ENCODE assay signal across 18 mouse cellular contexts in the genomic region with DNA sequence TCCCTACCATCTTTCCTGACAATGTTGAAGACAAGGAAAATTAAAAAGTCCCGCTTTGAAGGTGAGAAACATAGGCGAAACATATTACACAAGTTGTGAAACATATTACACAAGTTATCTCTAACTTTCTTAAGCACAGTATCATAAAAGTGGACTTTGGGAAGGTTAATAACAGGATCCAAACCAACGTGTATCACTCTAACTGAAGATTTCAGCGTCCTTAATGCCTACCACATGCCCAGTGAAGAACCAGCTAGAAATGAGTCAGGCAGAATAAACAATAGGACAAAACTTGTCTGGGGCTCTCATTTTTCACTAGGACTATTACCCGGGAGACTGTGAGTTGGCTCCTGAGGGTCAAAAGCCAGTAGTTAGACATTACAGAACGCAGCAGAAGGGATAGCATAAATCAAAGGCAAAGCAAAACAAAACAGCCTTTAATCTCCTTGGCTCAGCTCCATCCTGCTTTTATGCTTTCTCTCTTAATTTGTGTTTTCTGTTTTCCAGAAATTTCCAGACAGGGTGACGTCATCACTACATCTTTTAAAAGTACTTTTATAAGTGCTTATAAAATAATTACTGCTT.
A peak's percentile ranks its signal among the peaks of the same experiment; 100 is the strongest.
DNase-seq lines count a peak whose midpoint lies in the region; ATAC-seq and TF ChIP-seq lines count a peak whose summit lies in the region.
"Had no signal": no experiment of that assay in that cellular context is flagged by ENCODE, and none has a peak within 500 bp of the region (broad histone marks: within the 10 kb centered on the region; RNA-seq: fewer than 3 reads in every experiment).

No protein-coding gene starts in this region.

- no peak overlapping the region for H3K9ac ChIP-seq in intestine, embryonic 16.5 days (ENCODE audit: low read depth, low read length)
- H3K9ac ChIP-seq: forebrain, embryonic 15.5 days; liver, postnatal 0 days; midbrain, embryonic 12.5 days; neural tube, embryonic 12.5 days had no signal

- ATAC-seq in intestine, embryonic 16.5 days, result peak; percentile 65
- ATAC-seq: forebrain, embryonic 15.5 days; liver, postnatal 0 days had no signal

- no peaks in the 10 kb centered on the region for H3K27me3 ChIP-seq in intestine, embryonic 16.5 days (replicated peaks; ENCODE audit: control insufficient read depth, insufficient read depth, low read length)
- no peaks in the 10 kb centered on the region for H3K27me3 ChIP-seq in thymus, adult 2 months (ENCODE audit: control insufficient read depth, insufficient read depth, low read length)
- H3K27me3 ChIP-seq: forebrain, embryonic 15.5 days; midbrain, embryonic 12.5 days; neural tube, embryonic 12.5 days had no signal

- H3K36me3 ChIP-seq in intestine, embryonic 16.5 days (ENCODE audit: control insufficient read depth, insufficient read depth, low read length), result no peaks in the 10 kb centered on the region
- H3K36me3 ChIP-seq in thymus, adult 2 months (ENCODE audit: control insufficient read depth, insufficient read depth, low read length), result no peaks in the 10 kb centered on the region
- H3K36me3 ChIP-seq: forebrain, embryonic 15.5 days; heart, embryonic 10.5 days; limb, embryonic 10.5 days; midbrain, embryonic 12.5 days; neural tube, embryonic 12.5 days had no signal

- 0 out of 2 replicates have a peak, but pooled peaks cover 5% of the 10 kb centered on the region for H3K4me1 ChIP-seq in intestine, embryonic 16.5 days (ENCODE audit: control insufficient read depth, insufficient read depth, low read length)
- H3K4me1 ChIP-seq in thymus, adult 2 months (replicated peaks; ENCODE audit: control insufficient read depth, insufficient read depth, low read length), result no peaks in the 10 kb centered on the region
- H3K4me1 ChIP-seq: forebrain, embryonic 15.5 days; heart, embryonic 10.5 days; midbrain, embryonic 12.5 days; neural tube, embryonic 12.5 days had no signal

- 35% methylated on average over 7 of the region's 7 CpGs for WGBS in intestine, embryonic 16.5 days
- WGBS in thymus, adult 2 months, result 74% methylated on average over 7 of the region's 7 CpGs

- H3K4me2 ChIP-seq in intestine, embryonic 16.5 days (ENCODE audit: low read depth, low read length), result no peak overlapping the region
- H3K4me2 ChIP-seq: forebrain, embryonic 15.5 days; midbrain, embryonic 12.5 days; neural tube, embryonic 12.5 days had no signal

- H3K27ac ChIP-seq in intestine, embryonic 16.5 days (ENCODE audit: low read length), result no peak overlapping the region
- no peak overlapping the region for H3K27ac ChIP-seq in thymus, adult 2 months (ENCODE audit: control insufficient read depth, insufficient read depth, low read length)
- H3K27ac ChIP-seq: forebrain, embryonic 15.5 days; heart, embryonic 10.5 days; limb, embryonic 10.5 days; midbrain, embryonic 12.5 days; neural tube, embryonic 12.5 days had no signal

- no peaks in the 10 kb centered on the region for H3K9me3 ChIP-seq in intestine, embryonic 16.5 days (ENCODE audit: control insufficient read depth, low read length)
- H3K9me3 ChIP-seq: forebrain, embryonic 15.5 days; heart, embryonic 10.5 days; limb, embryonic 10.5 days; midbrain, embryonic 12.5 days; neural tube, embryonic 12.5 days had no signal

- TF ChIP-seq POLR2A in thymus, adult 2 months (IDR thresholded peaks at IDR 0.05; ENCODE audit: control insufficient read depth, extremely low read depth, insufficient read depth, low read length, poor library complexity), result no peak

- no peak overlapping the region for H3K4me3 ChIP-seq in intestine, embryonic 16.5 days (ENCODE audit: low read length)
- no peak overlapping the region for H3K4me3 ChIP-seq in thymus, adult 2 months (ENCODE audit: control insufficient read depth, insufficient read depth, low read length)
- H3K4me3 ChIP-seq: forebrain, embryonic 15.5 days; heart, embryonic 10.5 days; limb, embryonic 10.5 days; midbrain, embryonic 12.5 days; neural tube, embryonic 12.5 days had no signal

- no peak for TF ChIP-seq CTCF in thymus, adult 2 months (IDR thresholded peaks at IDR 0.05; ENCODE audit: borderline replicate concordance, control insufficient read depth, extremely low read depth, insufficient read depth, low read length, poor library complexity)

- DNase-seq in kidney, postnatal 10 days, result peak; percentile 10
- DNase-seq in kidney, adult 9 months, result no peak
- DNase-seq in MN1 (ENCODE audit: low spot score), result peak; percentile 29
- peak; percentile 56 for DNase-seq in embryo, embryonic 10 days (ENCODE audit: low spot score)
- DNase-seq in heart, postnatal 25 days (ENCODE audit: low spot score), result no peak
- no peak for DNase-seq in thymus, adult 2 months
- DNase-seq in gastrocnemius, postnatal 36 days, result no peak
- DNase-seq: cerebellum, adult 18-20 months; cerebellum, postnatal 36 days; liver, postnatal 0 days; right cerebral cortex, adult 18-20 months; thymus, postnatal 25 days had no signal

- intact Hi-C loops in heart, postnatal 25 days (cut with DNase I), result no loop called here
- intact Hi-C loops in gastrocnemius, postnatal 36 days (cut with DNase I), result loop anchor here (10.0 kb wide), 1 partner anchor 1409 kb away; no protein-coding TSS in a partner anchor

Comparison
In these comparisons a context has a peak if more than half of its experiments do, and no peak if none do; other contexts are left out.
1. DNase-seq: peak in kidney, postnatal 10 days (single experiment), MN1 (single experiment) and embryo, embryonic 10 days (single experiment); none in kidney, adult 9 months (single experiment), heart, postnatal 25 days (single experiment), thymus, adult 2 months (single experiment) and gastrocnemius, postnatal 36 days (0 of 2).